Mouse (Mus musculus) liver, adult 2 months (tissue): ENCODE data around the gene P4hb. TPM values are rescaled to one million over a fixed set of nuclear protein-coding genes. Genes with fewer than 3 reads are reported as not detected.
A peak's percentile ranks its signal among the peaks of the same experiment; 100 is the strongest.

Experiments
- DNase-seq: peaks from one replicate; pipeline ENCODE4 v3.0.0-alpha.2; 2011; ENCODE audit warnings: low read depth, low spot score; ENCODE audit errors: extremely low read depth
- H3K27ac ChIP-seq: fragments of 200-500 bp; replicated peaks from 2 replicates; pipeline ENCODE4 v1.5.1; 2012; ENCODE audit warnings: low read depth, mild to moderate bottlenecking, control low read depth, inconsistent platforms, low read length; ENCODE audit not compliant: insufficient read depth
- H3K27me3 ChIP-seq: fragments of 200-500 bp; 2 replicates; pipeline ENCODE4 v1.6.1; 2012; ENCODE audit warnings: mild to moderate bottlenecking, moderate library complexity, low read length, inconsistent platforms; ENCODE audit not compliant: control insufficient read depth, insufficient read depth
- H3K36me3 ChIP-seq: fragments of 200-500 bp; 2 replicates; pipeline ENCODE4 v1.6.1; 2012; ENCODE audit warnings: low read length, inconsistent platforms; ENCODE audit not compliant: control insufficient read depth, insufficient read depth
- H3K4me1 ChIP-seq: fragments of 200-500 bp; 2 replicates; pipeline ENCODE4 v1.6.1; 2011; ENCODE audit warnings: low read length; ENCODE audit not compliant: control insufficient read depth, insufficient read depth
- H3K4me3 ChIP-seq: fragments of 200-500 bp; 2 replicates; pipeline ENCODE4 v1.5.1; 2011; ENCODE audit warnings: low read depth, mild to moderate bottlenecking, control low read depth, low read length, moderate library complexity; ENCODE audit not compliant: insufficient read depth
- H3K79me2 ChIP-seq: fragments of 200-500 bp; 2 replicates; pipeline ENCODE4 v1.6.1; 2012; ENCODE audit warnings: inconsistent platforms, mild to moderate bottlenecking, low read length, moderate library complexity; ENCODE audit not compliant: control insufficient read depth, insufficient read depth
- H3K9ac ChIP-seq: fragments of 200-500 bp; 2 replicates; pipeline ENCODE4 v1.6.1; 2012; ENCODE audit warnings: low read depth, mild to moderate bottlenecking, control low read depth, inconsistent platforms, low read length
- CTCF ChIP-seq: fragments of 200-500 bp; IDR thresholded peaks from 2 replicates; pipeline ENCODE4 v1.5.1; 2011; ENCODE audit warnings: low read depth, low read length, control low read depth
- POLR2A ChIP-seq: fragments of 200-500 bp; IDR thresholded peaks from 2 replicates; pipeline ENCODE4 v1.6.1; 2011; ENCODE audit warnings: low read length, control low read depth; ENCODE audit not compliant: insufficient read depth; ENCODE audit errors: extremely low read depth
- WGBS: fragments of 180-500 bp; shearing (Covaris S2); methylation state at CpG from one replicate; pipeline ENCODE4 v1.1.7; 2018; 5-methylcytosine and 5-hydroxymethylcytosine counted together
- polyA plus RNA-seq: library from polyadenylated mRNA; depleted of rRNA; stranded (reverse); fragments of >200 nt; gene quantifications from 2 replicates; pipeline ENCODE4 v1.2.3, GENCODE M21; 2012
- total RNA-seq: library from RNA; depleted of rRNA; stranded (reverse); fragments of >200 nt; gene quantifications from 2 replicates; pipeline ENCODE4 v1.2.3, GENCODE M21; 2014

The P4hb gene
- total and polyA plus RNA-seq, 2 experiments, result 683 to 951 TPM

DNA sequence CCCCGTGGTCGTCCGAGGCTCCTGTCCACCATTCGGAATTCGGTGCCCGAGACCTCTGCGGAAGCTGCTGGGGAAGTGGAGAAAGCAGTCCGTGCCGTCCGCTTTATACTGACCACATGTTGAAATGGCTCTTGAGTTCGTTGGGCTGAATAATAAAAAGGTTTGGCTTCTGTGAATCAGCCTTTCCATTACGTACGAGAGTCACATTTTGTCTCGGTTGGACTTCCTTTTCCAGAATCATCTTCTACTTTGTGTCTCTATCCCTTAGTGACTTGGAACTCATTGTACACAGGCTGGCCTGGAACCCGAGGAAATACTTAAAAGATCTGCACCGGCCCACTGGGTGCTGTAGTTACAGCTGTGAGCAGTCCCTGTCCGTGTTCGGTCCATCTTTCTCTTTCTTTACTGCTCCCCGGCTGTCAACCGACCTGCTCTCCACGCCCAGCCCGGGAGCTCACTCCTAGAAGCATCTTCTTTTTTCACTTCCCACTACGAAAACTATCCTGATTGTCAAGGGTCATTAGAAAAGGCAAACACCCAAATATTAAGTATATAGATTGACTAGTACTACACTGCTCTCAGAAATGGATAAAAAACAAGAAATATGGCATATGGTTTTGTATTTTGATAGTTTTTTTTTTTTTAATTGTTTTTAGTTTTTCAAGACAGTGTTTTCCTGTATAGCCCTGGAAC lies 678 bp upstream of the P4hb start:
- H3K36me3 ChIP-seq, result peaks cover 19% of the 10 kb centered on the region
- WGBS, result under 1% methylated on average over 23 of the region's 23 CpGs
- no peak for DNase-seq
- peak overlapping the region; percentile 78 for H3K4me3 ChIP-seq
- peak overlapping the region; percentile 92 for H3K9ac ChIP-seq
- peaks cover 27% of the 10 kb centered on the region for H3K4me1 ChIP-seq
- no peaks in the 10 kb centered on the region for H3K27me3 ChIP-seq
- TF ChIP-seq CTCF, result no peak
- TF ChIP-seq POLR2A, result no peak
- H3K79me2 ChIP-seq, result peaks cover 21% of the 10 kb centered on the region
- peak overlapping the region; percentile 92 for H3K27ac ChIP-seq

DNA sequence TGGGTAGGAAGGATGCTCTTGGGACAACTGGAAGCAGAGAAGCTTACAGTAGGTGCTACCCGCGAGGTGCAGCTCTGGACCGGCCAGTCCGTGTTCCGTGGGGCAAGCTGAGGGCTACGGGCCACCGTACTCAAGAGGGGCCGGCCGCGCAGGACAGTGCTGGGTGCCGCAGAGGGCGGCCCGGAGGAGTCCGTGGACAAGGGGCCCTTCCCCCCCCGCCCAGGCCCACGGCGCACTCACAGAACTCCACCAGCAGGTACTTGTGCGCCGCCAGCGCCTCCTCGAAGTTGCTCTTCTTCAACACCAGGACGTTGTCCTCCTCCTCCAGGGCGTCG lies 669 bp downstream of the P4hb start:
- peak overlapping the region; percentile 78 for H3K27ac ChIP-seq
- WGBS, result under 1% methylated on average over 24 of the region's 24 CpGs
- H3K4me1 ChIP-seq, result peaks cover 35% of the 10 kb centered on the region
- peaks cover 33% of the 10 kb centered on the region for H3K36me3 ChIP-seq
- DNase-seq, result no peak
- no peaks in the 10 kb centered on the region for H3K27me3 ChIP-seq
- H3K79me2 ChIP-seq, result peaks cover 17% of the 10 kb centered on the region
- TF ChIP-seq CTCF (no peak), POLR2A (no peak)
- H3K4me3 ChIP-seq, result peak overlapping the region; percentile 96
- H3K9ac ChIP-seq, result peak overlapping the region; percentile 96

DNA sequence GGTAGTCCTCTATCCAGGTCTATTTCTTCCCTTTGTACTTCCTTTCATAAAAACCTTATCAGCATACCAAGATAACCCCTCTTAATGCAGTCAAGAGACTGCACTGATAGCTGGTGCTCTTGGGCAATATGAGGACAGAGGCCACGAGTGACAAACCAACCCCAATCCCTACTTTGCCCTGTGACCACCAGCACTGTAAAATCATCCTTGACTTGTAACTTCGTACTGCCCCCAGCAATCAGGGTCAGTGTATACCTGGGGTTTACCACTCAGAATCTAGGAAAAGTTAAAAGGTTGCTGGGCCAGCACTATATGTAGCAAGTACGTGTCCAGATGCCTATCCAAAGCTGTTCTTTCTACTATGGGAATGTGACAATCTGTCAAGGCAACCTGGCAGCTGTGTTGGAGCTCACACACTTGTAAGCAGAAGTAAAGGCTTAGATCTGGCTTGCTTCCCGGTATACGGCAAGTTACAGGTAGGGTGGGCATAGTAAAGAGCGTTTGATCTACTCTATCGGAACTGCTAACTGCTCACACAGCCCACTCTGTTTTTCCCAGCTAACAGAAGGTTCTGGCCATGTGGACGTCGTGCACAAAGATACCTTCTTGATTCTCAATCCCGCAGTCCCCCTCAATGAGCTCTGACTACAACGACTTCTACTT lies 1.2 kb downstream of the P4hb start:
- Histone ChIP-seq H3K9ac (peak overlapping the region; percentile 96), H3K4me3 (peak overlapping the region; percentile 96), H3K79me2 (peaks cover 17% of the 10 kb centered on the region), H3K27ac (peak overlapping the region; percentile 78), H3K27me3 (no peaks in the 10 kb centered on the region), H3K36me3 (peaks cover 38% of the 10 kb centered on the region), H3K4me1 (peaks cover 36% of the 10 kb centered on the region)
- TF ChIP-seq CTCF (no peak), POLR2A (no peak)
- peak; percentile 65 for DNase-seq
- WGBS, result under 1% methylated on average over 11 of the region's 11 CpGs

DNA sequence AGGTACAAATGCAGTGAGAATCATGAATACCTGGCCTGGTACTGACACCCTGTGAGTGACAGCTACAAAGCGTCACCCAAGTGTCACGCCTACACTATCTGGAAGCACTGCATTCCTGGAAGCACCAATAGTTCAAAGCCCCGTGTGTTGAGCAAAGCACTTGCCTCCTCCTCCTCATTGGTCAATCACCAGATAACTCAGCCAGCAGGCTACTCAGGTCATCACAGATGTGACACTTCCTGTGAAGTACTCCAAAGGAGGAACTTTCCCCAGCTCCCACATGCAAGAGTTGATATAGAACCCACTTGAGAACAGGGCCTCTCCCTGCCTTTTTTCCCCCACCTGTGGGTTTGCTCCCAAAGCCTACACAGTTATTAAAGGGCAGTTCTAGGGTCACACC lies 1.9 kb downstream of the P4hb start:
- Histone ChIP-seq H3K27ac (peak overlapping the region; percentile 78), H3K36me3 (peaks cover 45% of the 10 kb centered on the region), H3K4me1 (peaks cover 34% of the 10 kb centered on the region), H3K4me3 (peak overlapping the region; percentile 96), H3K27me3 (no peaks in the 10 kb centered on the region), H3K9ac (peak overlapping the region; percentile 96), H3K79me2 (peaks cover 17% of the 10 kb centered on the region)
- TF ChIP-seq POLR2A, result no peak
- no peak for TF ChIP-seq CTCF
- WGBS, result 20% methylated on average over 3 of the region's 3 CpGs
- peak; percentile 94 for DNase-seq

DNA sequence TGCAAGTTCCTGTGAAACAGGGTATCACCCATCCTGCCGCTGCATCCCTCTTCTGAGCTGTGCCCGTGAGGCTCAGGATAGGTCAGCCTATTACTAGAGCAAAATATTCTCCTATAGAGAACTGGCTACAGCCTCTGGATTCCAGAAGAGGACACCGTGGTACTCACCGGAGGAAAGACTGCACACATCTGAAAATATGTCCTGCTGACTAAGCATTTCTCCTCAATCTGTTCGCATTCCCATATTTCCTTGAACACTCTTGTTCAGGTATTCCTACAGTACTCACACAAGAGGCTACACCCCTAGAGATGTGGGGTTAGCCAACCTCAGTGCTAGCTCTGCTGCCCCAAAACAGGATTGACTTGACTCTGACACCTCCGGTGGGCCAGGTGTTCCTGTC lies 4.7 kb downstream of the P4hb start:
- no peak for TF ChIP-seq CTCF
- no peak for TF ChIP-seq POLR2A
- H3K79me2 ChIP-seq, result peaks cover 17% of the 10 kb centered on the region
- H3K27me3 ChIP-seq, result no peaks in the 10 kb centered on the region
- H3K9ac ChIP-seq, result peak overlapping the region; percentile 29; the same call in 1 of the 2 replicates
- no peak overlapping the region for H3K27ac ChIP-seq
- H3K4me3 ChIP-seq, result no peak overlapping the region
- 71% methylated on average over 6 of the region's 6 CpGs for WGBS
- DNase-seq, result no peak
- peaks cover 73% of the 10 kb centered on the region for H3K36me3 ChIP-seq
- H3K4me1 ChIP-seq, result peaks cover 28% of the 10 kb centered on the region

DNA sequence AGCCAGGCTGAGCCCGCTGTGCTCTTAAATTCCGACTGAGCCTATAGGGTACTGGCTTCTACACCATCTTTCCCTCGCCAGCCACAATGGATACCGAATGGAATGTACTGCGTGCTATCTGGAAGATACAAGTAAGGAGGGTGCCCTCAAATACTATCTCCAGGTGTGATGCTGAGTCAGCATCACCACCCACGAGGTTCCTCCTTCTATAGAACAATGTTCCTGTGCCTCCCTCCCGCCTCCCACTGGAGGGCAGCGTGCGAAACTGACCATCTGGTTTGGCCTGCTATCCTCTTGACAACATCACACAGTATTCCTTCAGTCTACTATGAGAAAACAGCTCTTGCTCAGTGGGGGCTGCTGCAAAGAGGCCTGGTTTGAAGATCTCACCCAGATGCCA lies 7.9 kb downstream of the P4hb start:
- no peak overlapping the region for H3K27ac ChIP-seq
- H3K27me3 ChIP-seq, result no peaks in the 10 kb centered on the region
- H3K4me3 ChIP-seq, result no peak overlapping the region
- no peak for DNase-seq
- WGBS, result 84% methylated on average over 9 of the region's 9 CpGs
- TF ChIP-seq CTCF (no peak), POLR2A (no peak)
- H3K9ac ChIP-seq, result no peak overlapping the region
- H3K79me2 ChIP-seq, result peaks cover 3% of the 10 kb centered on the region; the same call in 1 of the 2 replicates
- H3K36me3 ChIP-seq, result peaks cover 92% of the 10 kb centered on the region
- H3K4me1 ChIP-seq, result peaks cover 18% of the 10 kb centered on the region
